Mouse (Mus musculus): ENCODE data around the gene 2810006K23Rik. TPM values are rescaled to one million over a fixed set of nuclear protein-coding genes. Genes with fewer than 3 reads are reported as not detected.

The 2810006K23Rik gene
- polyA plus RNA-seq, 1 experiment from 2014 or later: 27.7 TPM

DNA sequence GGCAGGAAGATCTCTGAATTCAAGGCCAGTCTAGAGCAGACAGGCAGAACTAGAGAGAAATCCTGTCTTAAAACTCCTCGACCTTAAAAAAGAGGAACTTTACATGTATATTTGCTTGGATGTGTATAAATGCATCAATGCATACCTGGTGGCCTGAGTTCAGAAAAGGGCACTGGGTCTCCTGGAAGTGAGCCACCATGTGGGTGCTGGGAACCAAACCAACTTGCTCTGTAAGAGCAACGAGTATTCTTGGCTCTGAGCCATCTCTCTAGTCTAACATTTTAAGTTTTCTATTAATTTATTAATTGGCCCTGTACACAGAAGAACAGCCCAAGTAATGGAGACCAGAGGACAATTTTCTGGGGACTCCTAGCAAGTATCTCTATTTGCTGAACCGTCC is 38.8 kb downstream of the 2810006K23Rik start:
- Histone ChIP-seq H3K27ac (no peak overlapping the region), H3K9me3 (no peaks in the 10 kb centered on the region), H3K4me1 (replicated peaks) (no peaks in the 10 kb centered on the region; the same call in 1 of the 2 replicates), H3K4me3 (no peak overlapping the region), H3K27me3 (ENCODE audit: insufficient read depth, poor library complexity, severe bottlenecking) (no peaks in the 10 kb centered on the region), H3K36me3 (peaks cover 42% of the 10 kb centered on the region)
- WGBS: 89% methylated on average over 3 of the region's 3 CpGs
- DNase-seq (ENCODE audit: low spot score): no peak

DNA sequence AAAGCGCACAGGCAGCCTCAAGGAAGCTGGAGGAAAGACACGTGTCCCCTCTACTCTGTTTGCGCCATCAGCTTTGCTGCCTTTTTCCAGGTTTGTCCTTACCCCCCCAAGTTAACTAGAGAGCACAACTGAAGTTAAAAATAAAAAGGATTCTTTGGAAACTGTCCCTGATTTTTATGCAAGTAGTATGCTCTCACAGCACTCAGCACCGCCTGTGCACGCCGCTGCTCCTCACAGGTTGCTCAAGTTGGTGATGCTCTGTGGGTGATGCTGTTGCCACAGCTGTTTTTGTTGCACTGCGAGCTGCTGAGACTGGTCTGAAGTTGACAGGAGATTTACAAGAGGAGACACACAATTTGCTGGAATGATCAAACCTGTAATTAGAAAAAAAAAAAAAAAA is 46.4 kb downstream of the 2810006K23Rik start:
- 97% methylated on average over 7 of the region's 7 CpGs for WGBS

DNA sequence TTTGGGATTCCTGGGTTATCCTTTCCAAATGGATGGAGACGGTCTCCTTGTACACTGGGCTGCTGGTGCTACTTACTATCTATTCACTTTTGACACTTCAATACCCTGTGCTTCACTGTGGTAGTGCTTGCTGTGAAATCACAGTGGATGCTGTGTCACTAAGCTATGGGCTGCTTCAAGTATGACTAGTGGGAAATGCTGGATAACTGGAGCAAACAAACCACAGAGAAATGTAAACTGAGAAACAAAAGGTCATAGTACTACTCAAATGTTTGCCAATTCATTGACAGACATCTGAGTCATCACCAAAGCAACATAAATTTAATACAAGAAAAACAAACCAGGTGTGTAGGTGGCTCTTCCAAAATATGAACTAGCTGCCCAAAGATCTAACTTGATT is 48.5 kb downstream of the 2810006K23Rik start:
- 96% methylated on average over 1 of the region's 1 CpGs for WGBS
- Histone ChIP-seq H3K4me1 (replicated peaks) (no peaks in the 10 kb centered on the region), H3K9me3 (no peaks in the 10 kb centered on the region), H3K4me3 (no peak overlapping the region), H3K27me3 (ENCODE audit: insufficient read depth, poor library complexity, severe bottlenecking) (no peaks in the 10 kb centered on the region), H3K36me3 (peaks cover 98% of the 10 kb centered on the region), H3K27ac (no peak overlapping the region)
- DNase-seq (ENCODE audit: low spot score): no peak

More for the DNA sequence above, 46.4 kb downstream of the 2810006K23Rik start:
- no peaks in the 10 kb centered on the region for H3K27me3 ChIP-seq (ENCODE audit: insufficient read depth, poor library complexity, severe bottlenecking)
- no peak overlapping the region for H3K27ac ChIP-seq
- H3K36me3 ChIP-seq: peaks cover 98% of the 10 kb centered on the region
- no peaks in the 10 kb centered on the region for H3K4me1 ChIP-seq (replicated peaks)
- H3K4me3 ChIP-seq: no peak overlapping the region
- H3K9me3 ChIP-seq: no peaks in the 10 kb centered on the region
- no peak for DNase-seq (ENCODE audit: low spot score)

GRCm38 (mm10) chr5:124377149-124377548 is 49.3 kb downstream of the 2810006K23Rik start:
- Histone ChIP-seq H3K36me3 (peaks cover 98% of the 10 kb centered on the region), H3K27ac (no peak overlapping the region), H3K27me3 (ENCODE audit: insufficient read depth, poor library complexity, severe bottlenecking) (no peaks in the 10 kb centered on the region), H3K4me3 (no peak overlapping the region), H3K4me1 (replicated peaks) (no peaks in the 10 kb centered on the region), H3K9me3 (no peaks in the 10 kb centered on the region)
- DNase-seq (ENCODE audit: low spot score): no peak
- 96% methylated on average over 4 of the region's 4 CpGs for WGBS

DNA sequence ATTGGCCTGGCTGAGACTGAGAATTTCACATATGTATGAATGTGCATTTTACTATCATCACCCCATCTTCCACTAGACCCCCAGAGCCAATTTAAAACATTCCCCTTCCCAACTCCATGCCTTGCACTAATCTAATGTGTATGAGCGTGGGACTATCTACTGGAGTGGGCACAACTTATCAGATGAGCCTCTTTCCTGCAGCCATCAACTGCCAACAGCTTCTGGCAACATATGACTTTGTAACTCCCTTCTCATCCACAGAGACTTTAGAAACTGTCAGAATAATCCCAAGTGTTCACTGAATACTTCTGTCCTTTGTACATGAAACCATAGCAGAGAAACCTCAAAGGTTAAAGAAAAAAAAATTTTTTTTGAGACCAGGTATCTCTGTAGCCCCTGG is 52.2 kb downstream of the 2810006K23Rik start:
- H3K9me3 ChIP-seq: no peaks in the 10 kb centered on the region
- no peak overlapping the region for H3K4me3 ChIP-seq
- H3K27me3 ChIP-seq (ENCODE audit: insufficient read depth, poor library complexity, severe bottlenecking): no peaks in the 10 kb centered on the region
- no peak for DNase-seq (ENCODE audit: low spot score)
- WGBS: 94% methylated on average over 1 of the region's 1 CpGs
- H3K36me3 ChIP-seq: peaks cover 98% of the 10 kb centered on the region
- no peak overlapping the region for H3K27ac ChIP-seq
- no peaks in the 10 kb centered on the region for H3K4me1 ChIP-seq (replicated peaks)

GRCm38 (mm10) chr5:124387932-124388331 is 60.0 kb downstream of the 2810006K23Rik start:
- 86% methylated on average over 5 of the region's 5 CpGs for WGBS

More at GRCm38 (mm10) chr5:124387932-124388331, 60.0 kb downstream of the 2810006K23Rik start:
- Histone ChIP-seq H3K4me3 (no peak overlapping the region), H3K36me3 (peaks cover 98% of the 10 kb centered on the region), H3K9me3 (no peaks in the 10 kb centered on the region), H3K27me3 (ENCODE audit: insufficient read depth, poor library complexity, severe bottlenecking) (no peaks in the 10 kb centered on the region), H3K4me1 (replicated peaks) (no peaks in the 10 kb centered on the region), H3K27ac (no peak overlapping the region)
- no peak for DNase-seq (ENCODE audit: low spot score)

Other genes with a start within 250 kb of the 2810006K23Rik start
- 1.3 and 1.9 TPM in 2 replicates for gene Abcb9, start 232.3 kb upstream of the 2810006K23Rik start, polyA plus RNA-seq (2016; fragmentation: Nextera tagmentation; extraction: Ambion mirVana)
- 20.9 and 23.9 TPM in 2 replicates for gene Ogfod2, start 215.8 kb upstream of the 2810006K23Rik start, polyA plus RNA-seq (2016; fragmentation: Nextera tagmentation; extraction: Ambion mirVana)
- 117 and 126 TPM in 2 replicates for gene Arl6ip4, start 212.0 kb upstream of the 2810006K23Rik start, polyA plus RNA-seq (2016; fragmentation: Nextera tagmentation; extraction: Ambion mirVana)
- gene Pitpnm2, start 78.3 kb upstream of the 2810006K23Rik start, polyA plus RNA-seq (2016; fragmentation: Nextera tagmentation; extraction: Ambion mirVana): 3.2 and 3.6 TPM in 2 replicates
- 17.3 and 19.3 TPM in 2 replicates for gene Mphosph9, start 117 bp upstream of the 2810006K23Rik start, polyA plus RNA-seq (2016; fragmentation: Nextera tagmentation; extraction: Ambion mirVana)
- 71.2 and 95.2 TPM in 2 replicates for gene Cdk2ap1, start 35.0 kb downstream of the 2810006K23Rik start, polyA plus RNA-seq (2016; fragmentation: Nextera tagmentation; extraction: Ambion mirVana)
- 84.6 and 86.6 TPM in 2 replicates for gene Sbno1, start 97.9 kb downstream of the 2810006K23Rik start, polyA plus RNA-seq (2016; fragmentation: Nextera tagmentation; extraction: Ambion mirVana)
- 34.3 and 43.7 TPM in 2 replicates for gene Kmt5a, start 111.8 kb downstream of the 2810006K23Rik start, polyA plus RNA-seq (2016; fragmentation: Nextera tagmentation; extraction: Ambion mirVana)
- gene Rilpl2, start 150.3 kb downstream of the 2810006K23Rik start, polyA plus RNA-seq (2016; fragmentation: Nextera tagmentation; extraction: Ambion mirVana): 21.5 and 23.1 TPM in 2 replicates
- 29.7 and 35.4 TPM in 2 replicates for gene Snrnp35, start 155.0 kb downstream of the 2810006K23Rik start, polyA plus RNA-seq (2016; fragmentation: Nextera tagmentation; extraction: Ambion mirVana)
- gene Rilpl1, start 203.3 kb downstream of the 2810006K23Rik start, polyA plus RNA-seq (2016; fragmentation: Nextera tagmentation; extraction: Ambion mirVana): 19.6 and 22.8 TPM in 2 replicates
- 396 and 457 TPM in 2 replicates for gene Tmed2, start 212.6 kb downstream of the 2810006K23Rik start, polyA plus RNA-seq (2016; fragmentation: Nextera tagmentation; extraction: Ambion mirVana)
- gene Ddx55, start 224.8 kb downstream of the 2810006K23Rik start, polyA plus RNA-seq (2016; fragmentation: Nextera tagmentation; extraction: Ambion mirVana): 19.2 and 19.6 TPM in 2 replicates